Mouse (Mus musculus) stomach, postnatal 0 days (tissue): ENCODE measurements around the gene Gm10217.

Experiments
- CTCF ChIP-seq: IDR thresholded peaks from 2 replicates; pipeline ENCODE4 v1.5.1; 2016; ENCODE audit warnings: antibody characterized with exemption, low read depth, mild to moderate bottlenecking, moderate library complexity
- EP300 ChIP-seq: optimal IDR thresholded peaks from 2 replicates; pipeline ENCODE3; 2016; ENCODE audit warnings: antibody characterized with exemption

DNA sequence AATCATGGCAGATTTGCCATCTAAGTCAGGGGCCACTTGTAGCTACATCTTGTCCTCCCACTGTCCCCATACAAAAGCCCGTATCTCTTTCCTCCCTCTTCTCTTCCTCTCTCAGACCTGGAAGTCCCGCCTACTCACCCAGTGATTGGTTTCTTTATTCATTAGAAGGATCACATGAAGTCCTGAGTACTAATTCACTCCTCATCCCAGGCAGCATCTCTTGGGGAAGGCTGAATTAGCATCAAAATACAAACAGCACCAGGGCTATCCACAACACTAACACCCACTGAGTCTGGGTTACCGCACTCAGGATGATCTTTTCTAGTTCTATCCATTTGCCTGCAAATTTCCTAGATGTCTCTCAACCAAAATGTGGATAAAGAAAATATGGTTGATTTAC lies 4.0 kb downstream of the Gm10217 start:
- no peak for TF ChIP-seq CTCF
- no peak for TF ChIP-seq EP300
